Mouse (Mus musculus) large intestine, adult 2 months (tissue): ENCODE measurements around the gene Ptpn23. TPM values are rescaled to one million over a fixed set of nuclear protein-coding genes. Genes with fewer than 3 reads are reported as not detected.
"Not testable (repeated sequence)": the region's sequence is repeated elsewhere in the genome, so short reads cannot be mapped to it uniquely, and the experiment has no call there.

Source experiments
- DNase-seq: peaks from one replicate; pipeline ENCODE4 v3.0.0-alpha.2; 2012; ENCODE audit warnings: low read depth, low spot score
- WGBS: fragments of 180-500 bp; shearing (Covaris S2); methylation state at CpG from one replicate; pipeline ENCODE4 v1.1.7; 2018; 5-methylcytosine and 5-hydroxymethylcytosine counted together
- polyA plus RNA-seq: library from polyadenylated mRNA; depleted of rRNA; stranded (reverse); fragments of >200 nt; gene quantifications from 2 replicates; pipeline ENCODE4 v1.2.3, GENCODE M21; 2012; rRNA removed

The Ptpn23 gene
- 14.7 and 16.8 TPM in 2 replicates for polyA plus RNA-seq

DNA sequence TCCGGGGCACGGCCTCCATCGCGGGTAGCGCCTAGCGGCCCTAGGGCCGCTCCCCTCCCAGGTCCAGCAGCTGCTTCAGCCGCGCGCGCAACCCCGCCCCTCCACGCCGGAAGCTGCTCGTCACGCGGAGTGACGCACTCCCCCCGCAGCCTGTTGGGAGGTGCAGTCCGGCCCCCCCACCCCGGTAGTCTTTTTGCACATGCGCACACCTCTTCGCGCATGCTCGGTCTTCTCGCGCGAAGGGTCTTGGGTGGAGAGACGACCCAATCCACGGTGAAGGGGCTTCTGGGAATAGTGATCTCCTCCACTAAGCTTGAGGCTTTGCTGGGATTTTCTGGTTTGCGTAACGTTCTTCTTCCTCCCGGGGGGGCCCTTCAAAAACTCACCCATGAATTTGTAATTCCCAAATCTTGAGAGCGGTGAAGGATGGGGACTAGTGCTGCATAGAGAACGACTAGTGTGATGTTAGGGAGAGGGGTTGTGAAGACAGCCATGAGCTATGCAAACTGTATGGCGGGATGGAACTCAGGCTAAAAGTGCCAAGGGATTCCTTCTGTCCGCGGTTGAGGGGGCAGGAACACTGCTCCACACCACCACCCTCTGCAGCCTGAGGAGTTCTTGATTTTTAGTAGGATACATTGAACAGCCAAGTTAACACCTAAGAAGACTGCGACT, at the start of gene Ptpn23:
Gene Ptpn23 (minus strand): TSS at position 115 of the 675 bp plus-strand sequence.
- under 1% methylated on average over 38 of the region's 39 CpGs for WGBS
- peak; percentile 81 for DNase-seq

GRCm38 (mm10) chr9:110452523-110452922, 44.5 kb upstream of the Ptpn23 start:
- DNase-seq = no peak
- whole genome bisulfite sequencing = 72% methylated on average over 3 of the region's 3 CpGs

GRCm38 (mm10) chr9:110448857-110449617, 41.0 kb upstream of the Ptpn23 start:
- 19% methylated on average over 11 of the region's 11 CpGs for WGBS

GRCm38 (mm10) chr9:110448356-110448755, 40.3 kb upstream of the Ptpn23 start:
- DNase-seq = no peak
- WGBS = 85% methylated on average over 15 of the region's 15 CpGs

More at GRCm38 (mm10) chr9:110448857-110449617, 41.0 kb upstream of the Ptpn23 start:
- peak; percentile 66 for DNase-seq

GRCm38 (mm10) chr9:110440559-110440958, 32.5 kb upstream of the Ptpn23 start:
- WGBS = 86% methylated on average over 6 of the region's 6 CpGs
- no peak for DNase-seq

GRCm38 (mm10) chr9:110440049-110440448, 32.0 kb upstream of the Ptpn23 start:
- WGBS = 58% methylated on average over 5 of the region's 5 CpGs
- DNase-seq = no peak

GRCm38 (mm10) chr9:110436041-110436440, 28.0 kb upstream of the Ptpn23 start:
- DNase-seq = no peak
- WGBS = 88% methylated on average over 11 of the region's 11 CpGs

DNA sequence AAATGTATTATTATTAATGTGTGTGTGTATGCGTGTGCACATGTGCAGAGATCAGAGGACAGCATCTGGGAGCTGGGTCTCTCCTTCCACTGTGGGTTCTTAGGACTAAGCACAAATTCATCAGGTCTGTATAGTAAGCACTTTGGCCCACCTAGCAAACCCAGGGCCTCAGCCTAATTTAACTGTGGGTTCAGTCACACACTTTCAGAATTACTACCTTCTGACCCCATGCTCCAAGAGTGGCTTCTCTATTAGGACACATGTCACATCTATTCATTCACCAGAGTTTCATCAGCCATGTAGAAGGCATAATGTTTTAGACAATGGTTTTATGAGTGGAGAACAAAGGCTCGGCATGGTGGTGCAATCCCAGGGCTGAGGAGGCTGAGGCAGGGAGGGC, 25.0 kb upstream of the Ptpn23 start:
- 92% methylated on average over 2 of the region's 2 CpGs for WGBS
- no peak for DNase-seq

- no peak for DNase-seq
- WGBS = 91% methylated on average over 8 of the region's 8 CpGs
These were observed 23.2 kb upstream of the Ptpn23 start for GRCm38 (mm10) chr9:110431241-110431640.

DNA sequence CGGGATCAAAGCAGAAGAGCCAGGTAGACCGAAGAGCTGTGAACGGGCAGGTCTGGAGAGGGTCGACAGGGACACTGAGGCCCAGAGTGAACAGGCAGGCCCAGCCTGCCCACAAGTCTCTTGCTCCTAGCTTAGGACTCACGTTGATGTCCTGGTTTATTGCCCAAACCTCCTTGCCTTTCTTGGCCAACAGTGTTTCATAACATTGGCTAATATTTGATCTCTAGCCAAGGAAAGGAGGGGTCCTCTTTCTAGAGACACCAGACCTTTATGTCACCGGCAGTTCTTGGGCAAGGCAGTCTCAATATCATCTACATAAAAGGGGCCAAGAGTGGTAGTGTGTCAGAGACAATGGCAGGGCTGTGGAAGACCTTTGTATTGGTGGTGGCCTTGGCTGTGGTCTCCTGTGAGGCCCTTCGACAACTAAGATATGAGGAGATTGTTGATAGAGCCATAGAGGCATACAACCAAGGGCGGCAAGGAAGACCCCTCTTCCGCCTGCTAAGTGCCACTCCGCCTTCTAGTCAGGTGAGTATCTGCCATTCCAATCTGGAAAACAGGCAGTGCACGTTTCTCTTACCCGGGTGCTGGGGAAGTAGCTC, 11.6 kb upstream of the Ptpn23 start, which contains the start of gene Ngp:
Gene Ngp (plus strand): TSS at position 237 of the 602 bp plus-strand sequence.
- DNase-seq = no peak
- 79% methylated on average over 12 of the region's 12 CpGs for WGBS

DNA sequence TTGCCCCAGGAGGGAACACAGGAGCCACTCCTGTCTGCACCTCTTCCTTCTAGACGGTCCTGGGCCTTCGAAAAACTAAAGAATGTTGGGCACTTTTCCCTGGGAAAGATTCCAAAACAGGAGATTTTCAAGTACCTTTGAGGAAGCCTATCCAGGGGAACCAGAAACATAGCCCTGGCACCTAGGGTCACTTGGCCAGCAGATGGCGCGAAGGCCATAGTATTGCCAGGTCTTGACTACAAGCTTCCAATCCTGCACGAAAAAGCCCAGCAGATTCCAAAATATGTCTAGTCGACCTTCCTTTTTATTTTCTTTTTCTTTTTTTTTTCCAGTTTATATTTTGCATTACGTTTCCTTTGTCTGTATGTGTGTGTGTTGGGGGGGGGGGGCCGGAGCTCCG, 5.8 kb upstream of the Ptpn23 start:
- WGBS = 55% methylated on average over 9 of the region's 9 CpGs
- no peak for DNase-seq

- no peak for DNase-seq
- 59% methylated on average over 7 of the region's 7 CpGs for WGBS
These were observed 4.9 kb upstream of the Ptpn23 start for GRCm38 (mm10) chr9:110412926-110413325.

DNA sequence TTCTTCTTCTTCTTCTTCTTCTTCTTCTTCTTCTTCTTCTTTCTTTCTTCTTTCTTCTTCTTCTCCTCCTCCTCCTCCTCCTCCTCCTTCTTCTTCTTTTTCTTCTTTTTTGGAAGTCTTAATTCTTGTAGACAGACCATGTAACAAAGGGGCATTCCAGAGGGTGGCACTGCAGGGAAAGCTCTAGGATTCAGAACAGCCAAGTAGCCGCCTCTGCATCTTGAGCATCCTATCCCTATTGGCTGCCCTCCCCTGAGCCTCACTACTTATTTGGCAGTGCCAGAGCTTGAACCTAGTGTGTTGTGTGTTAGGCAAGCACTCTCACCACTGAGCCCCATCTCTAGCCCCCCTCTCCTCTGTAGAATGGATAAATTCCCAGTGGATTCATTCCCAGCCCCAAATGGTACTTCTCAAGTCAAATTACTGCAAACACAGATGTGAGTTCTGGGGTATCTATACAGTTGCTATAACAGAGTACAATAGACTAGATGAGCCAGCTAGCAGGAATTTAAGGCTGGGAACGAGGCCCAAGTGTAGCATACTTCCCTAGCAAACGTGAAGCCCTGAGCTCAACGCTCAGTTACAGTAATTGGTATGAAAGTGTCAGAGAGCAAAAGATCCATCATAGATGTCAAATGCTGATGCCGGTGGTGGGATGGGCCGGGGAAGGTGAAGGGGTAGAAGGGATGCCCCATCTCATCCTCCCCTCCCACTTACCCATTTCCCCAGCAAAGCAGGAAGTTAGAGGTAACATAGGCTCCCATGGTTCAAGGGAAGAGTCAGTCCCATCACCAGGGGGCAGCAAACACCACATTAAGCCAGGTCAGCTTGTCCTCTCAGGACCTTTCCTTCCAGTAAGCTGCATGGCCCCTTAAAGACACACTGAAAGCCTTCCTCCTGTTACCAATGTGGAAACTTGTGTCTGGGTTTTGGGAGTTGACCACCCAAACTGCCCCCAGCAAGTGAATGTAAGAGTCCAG, 3.2 kb upstream of the Ptpn23 start:
- 22% methylated on average over 6 of the region's 6 CpGs for WGBS
- DNase-seq = peak; percentile 66

DNA sequence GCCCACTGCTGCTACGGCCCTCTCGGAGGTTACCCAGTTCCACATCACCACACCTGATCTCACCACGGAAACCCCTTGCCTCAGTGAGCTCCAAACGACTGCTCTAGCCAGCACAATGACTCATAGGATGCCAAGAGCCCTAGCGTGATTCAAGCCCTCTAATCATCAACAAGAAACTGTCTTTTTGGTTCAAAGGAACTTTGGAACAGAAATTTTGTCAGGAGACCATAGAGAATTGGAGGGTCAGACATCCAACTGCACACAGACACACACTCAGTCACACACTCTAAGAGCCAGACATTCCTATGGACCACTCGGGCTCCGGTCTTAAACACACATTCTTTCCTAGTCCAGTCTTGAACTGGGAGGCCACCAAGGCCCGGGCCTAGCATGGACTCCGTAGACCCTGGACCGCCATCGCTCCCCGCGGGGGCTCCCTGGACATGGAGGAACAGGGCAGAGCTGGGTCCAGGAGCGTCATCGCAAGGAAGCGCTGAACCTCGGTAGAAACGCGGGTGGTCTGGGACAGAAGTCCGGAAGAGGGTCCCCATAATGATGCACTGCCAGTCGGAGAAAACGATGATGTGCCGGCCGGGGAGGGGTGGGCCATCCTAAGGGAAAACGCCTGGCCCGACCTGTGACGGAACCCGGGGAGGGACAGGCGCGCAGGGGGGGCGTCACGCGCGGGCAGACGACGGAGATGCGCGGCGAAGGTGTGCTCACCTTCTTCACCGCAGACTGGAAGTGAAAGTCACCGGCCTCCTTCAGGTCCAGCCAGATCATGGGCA, 508 bp downstream of the Ptpn23 start:
- no peak for DNase-seq
- 1% methylated on average over 41 of the region's 41 CpGs for WGBS

GRCm38 (mm10) chr9:110403240-110403639, 4.8 kb downstream of the Ptpn23 start:
- 55% methylated on average over 4 of the region's 4 CpGs for WGBS
- DNase-seq = not testable (repeated sequence)

DNA sequence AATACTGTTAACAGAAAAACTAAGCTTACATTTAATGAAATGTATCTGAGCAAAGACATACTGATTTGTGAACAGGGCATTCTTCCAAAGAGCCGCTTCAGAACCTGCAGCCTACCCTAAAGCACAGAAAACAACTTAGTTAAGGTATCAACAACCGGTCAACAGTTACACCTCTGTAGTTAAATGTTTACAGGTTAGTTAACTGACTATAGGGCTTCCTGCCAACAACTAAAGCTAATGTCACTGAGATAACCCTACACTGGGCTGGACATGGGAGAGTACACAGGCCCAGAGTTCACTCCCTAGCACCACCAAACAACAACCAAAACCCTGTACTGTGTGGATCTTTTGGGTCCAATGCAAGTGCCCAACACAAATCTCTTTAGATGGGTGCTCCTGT, 5.3 kb downstream of the Ptpn23 start:
- 75% methylated on average over 2 of the region's 2 CpGs for WGBS
- no peak for DNase-seq

- DNase-seq = peak; percentile 56
- WGBS = 33% methylated on average over 5 of the region's 5 CpGs
These were observed 7.4 kb downstream of the Ptpn23 start for GRCm38 (mm10) chr9:110400650-110401049.

- DNase-seq = no peak
- 83% methylated on average over 4 of the region's 4 CpGs for WGBS
These were observed 14.7 kb downstream of the Ptpn23 start for GRCm38 (mm10) chr9:110393295-110393694.

GRCm38 (mm10) chr9:110390843-110391242, 17.2 kb downstream of the Ptpn23 start:
- 96% methylated on average over 3 of the region's 3 CpGs for WGBS
- no peak for DNase-seq
